In the genomic region with DNA sequence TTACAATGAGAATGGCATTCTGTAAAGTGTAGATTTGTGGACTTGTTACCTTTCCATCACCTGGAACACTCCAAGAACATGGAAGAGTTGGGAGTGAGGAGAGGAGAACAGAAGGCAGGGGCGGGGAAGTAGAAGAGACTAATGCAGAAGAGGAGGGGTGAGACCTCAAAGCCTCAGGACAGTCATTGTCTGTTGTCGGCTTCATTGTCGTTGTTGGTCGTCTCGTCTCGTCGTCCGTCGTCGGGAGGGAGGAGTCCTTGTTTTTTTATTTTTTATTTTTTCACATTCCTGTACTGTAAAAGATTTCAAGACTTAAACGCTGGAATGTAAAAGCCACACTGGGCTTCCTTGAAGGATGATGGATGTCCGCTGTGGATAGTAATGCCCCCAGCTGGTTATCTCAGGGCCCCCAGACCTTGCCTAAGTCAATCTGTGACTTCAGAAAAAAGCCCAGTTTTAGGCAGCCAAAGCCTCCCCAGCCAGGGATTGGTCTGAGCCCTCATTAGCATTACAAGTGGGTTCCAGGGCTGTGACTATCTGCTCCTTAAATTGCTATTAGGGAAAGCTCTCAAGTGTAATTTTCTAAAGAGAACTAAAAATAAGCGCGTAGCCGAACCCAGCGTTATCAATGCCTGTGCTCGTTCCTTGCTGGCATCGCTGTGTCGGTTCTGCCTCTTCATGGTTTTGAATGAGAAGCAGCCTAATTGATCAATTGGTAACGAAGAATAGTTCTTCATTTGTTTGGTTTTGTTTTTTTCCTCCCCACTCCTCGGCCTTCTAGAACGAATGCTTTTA, we compare ENCODE assay signal across 17 mouse cellular contexts. TPM values are rescaled to one million over a fixed set of nuclear protein-coding genes. Genes with fewer than 3 reads are reported as not detected.
A peak's percentile ranks its signal among the peaks of the same experiment; 100 is the strongest.
DNase-seq lines count a peak whose midpoint lies in the region; ATAC-seq and TF ChIP-seq lines count a peak whose summit lies in the region.
"Had no signal": no experiment of that assay in that cellular context is flagged by ENCODE, and none has a peak within 500 bp of the region (broad histone marks: within the 10 kb centered on the region; RNA-seq: fewer than 3 reads in every experiment).

No protein-coding gene starts in this region.

- 19% methylated on average over 22 of the region's 22 CpGs for WGBS in heart, postnatal 0 days
- 10% methylated on average over 22 of the region's 22 CpGs for WGBS in hindbrain, embryonic 12.5 days
- 8% methylated on average over 22 of the region's 22 CpGs for WGBS in neural tube, embryonic 12.5 days

- no peak for TF ChIP-seq CTCF in heart, postnatal 0 days (IDR thresholded peaks at IDR 0.05; ENCODE audit: low read depth)
- no peak for TF ChIP-seq CTCF in brain, embryonic 14.5 days (IDR thresholded peaks at IDR 0.05; ENCODE audit: borderline replicate concordance, extremely low read depth, insufficient read depth, insufficient read length)

- DNase-seq in heart, postnatal 0 days (ENCODE audit: low spot score), result no peak
- no peak for DNase-seq in heart, postnatal 4 days
- peak; percentile 71 for DNase-seq in brain, embryonic 14.5 days (ENCODE audit: low read depth)
- DNase-seq in embryo, embryonic 11 days, result no peak
- DNase-seq: adrenal gland, adult 2 months; kidney, postnatal 10 days; lung, postnatal 14 days; right cerebral cortex, postnatal 25 days had no signal

- no peak overlapping the region; the same call in 1 of the 2 replicates for H3K4me3 ChIP-seq in heart, postnatal 0 days (ENCODE audit: low read depth, low read length)
- H3K4me3 ChIP-seq in hindbrain, embryonic 12.5 days, result no peak overlapping the region
- H3K4me3 ChIP-seq in neural tube, embryonic 12.5 days, result no peak overlapping the region
- H3K4me3 ChIP-seq: limb, embryonic 15.5 days; myocyte had no signal

- peak overlapping the region; percentile 26; the same call in 1 of the 2 replicates for H3K4me2 ChIP-seq in heart, postnatal 0 days (ENCODE audit: low read depth, low read length)
- peak overlapping the region; percentile 22 for H3K4me2 ChIP-seq in hindbrain, embryonic 12.5 days (replicated peaks)
- H3K4me2 ChIP-seq in neural tube, embryonic 12.5 days (replicated peaks), result peak overlapping the region; percentile 45
- H3K4me2 ChIP-seq: limb, embryonic 15.5 days had no signal

- H3K27ac ChIP-seq in heart, postnatal 0 days (ENCODE audit: low read depth), result no peak overlapping the region
- no peak overlapping the region for H3K27ac ChIP-seq in hindbrain, embryonic 12.5 days
- no peak overlapping the region for H3K27ac ChIP-seq in neural tube, embryonic 12.5 days
- H3K27ac ChIP-seq: limb, embryonic 15.5 days had no signal

- H3K4me1 ChIP-seq in heart, postnatal 0 days (ENCODE audit: control insufficient read depth, insufficient read depth), result 0 out of 2 replicates have a peak, but pooled peaks cover 5% of the 10 kb centered on the region
- peaks cover 9% of the 10 kb centered on the region for H3K4me1 ChIP-seq in hindbrain, embryonic 12.5 days
- H3K4me1 ChIP-seq in neural tube, embryonic 12.5 days, result peaks cover 11% of the 10 kb centered on the region
- H3K4me1 ChIP-seq: limb, embryonic 15.5 days had no signal

- TF ChIP-seq POLR2A in brain, embryonic 14.5 days (IDR thresholded peaks at IDR 0.05; ENCODE audit: borderline replicate concordance, extremely low read depth, insufficient read depth, insufficient read length, poor library complexity, severe bottlenecking), result no peak

- 0 out of 2 replicates have a peak, but pooled peaks cover 24% of the 10 kb centered on the region for H3K27me3 ChIP-seq in heart, postnatal 0 days (ENCODE audit: control insufficient read depth, insufficient read depth, low read length)
- peaks cover 20% of the 10 kb centered on the region for H3K27me3 ChIP-seq in hindbrain, embryonic 12.5 days
- H3K27me3 ChIP-seq in neural tube, embryonic 12.5 days (replicated peaks), result peaks cover 4% of the 10 kb centered on the region; the same call in 1 of the 2 replicates

- no peak for ATAC-seq in heart, postnatal 0 days (ENCODE audit: insufficient read depth, low read depth)
- no peak for ATAC-seq in hindbrain, embryonic 12.5 days (ENCODE audit: low FRiP score)
- ATAC-seq in neural tube, embryonic 12.5 days (ENCODE audit: low FRiP score, low read depth), result no peak
- ATAC-seq in erythroblast, adult 5-6 weeks (replicated peaks; ENCODE audit: low FRiP score, poor library complexity, severe bottlenecking), result no peak
- ATAC-seq: inflammation-experienced regulatory T-cells, adult 6 months had no signal

- no peaks in the 10 kb centered on the region for H3K9me3 ChIP-seq in heart, postnatal 0 days (replicated peaks; ENCODE audit: control insufficient read depth, low read length)
- no peaks in the 10 kb centered on the region for H3K9me3 ChIP-seq in hindbrain, embryonic 12.5 days (replicated peaks)
- no peaks in the 10 kb centered on the region for H3K9me3 ChIP-seq in neural tube, embryonic 12.5 days
- H3K9me3 ChIP-seq: limb, embryonic 15.5 days had no signal

- no peak for TF ChIP-seq EP300 in heart, postnatal 0 days (IDR thresholded peaks at IDR 0.05; ENCODE audit: low read depth)

- H3K36me3 ChIP-seq in heart, postnatal 0 days (replicated peaks; ENCODE audit: control insufficient read depth, insufficient read depth, low read length), result no peaks in the 10 kb centered on the region
- no peaks in the 10 kb centered on the region for H3K36me3 ChIP-seq in hindbrain, embryonic 12.5 days
- H3K36me3 ChIP-seq in neural tube, embryonic 12.5 days, result no peaks in the 10 kb centered on the region
- H3K36me3 ChIP-seq: limb, embryonic 15.5 days had no signal

- H3K9ac ChIP-seq in heart, postnatal 0 days (replicated peaks; ENCODE audit: low read depth, low read length), result no peak overlapping the region
- no peak overlapping the region for H3K9ac ChIP-seq in hindbrain, embryonic 12.5 days
- no peak overlapping the region for H3K9ac ChIP-seq in neural tube, embryonic 12.5 days
- H3K9ac ChIP-seq: limb, embryonic 15.5 days had no signal

RNA-seq across cellular contexts. Expression of a gene that starts 5.0 kb away (rescaled TPM):
- 2.8 TPM in 1 of 2 replicates, not detected in the other for total RNA-seq in heart, postnatal 0 days (2014; rRNA removed; ENCODE audit: low replicate concordance)
- 0.46 and 1.3 TPM in 2 replicates for polyA plus RNA-seq in heart, postnatal 0 days (2015; fragmentation: Nextera tagmentation; extraction: Ambion mirVana)
- total RNA-seq in heart, postnatal 4 days (2021), result 1 to 10 TPM in 1 of 2 experiments, under 1 TPM in 1; 0.62 to 1.2 TPM
- 0.30 and 0.49 TPM in 2 replicates for polyA plus RNA-seq in brain, embryonic 14.5 days (2012; rRNA removed)
- 3.0 and 3.8 TPM in 2 replicates for polyA plus RNA-seq in hindbrain, embryonic 12.5 days (2016; fragmentation: Nextera tagmentation; extraction: Ambion mirVana)
- polyA plus RNA-seq in neural tube, embryonic 12.5 days (2016; fragmentation: Nextera tagmentation; extraction: Ambion mirVana), result 1.8 and 2.0 TPM in 2 replicates
- 138 and 159 TPM in 2 replicates for total RNA-seq in erythroblast, adult 5-6 weeks (2015; ENCODE audit: low replicate concordance)
- 126 and 164 TPM in 2 replicates for total RNA-seq in erythroblast, adult 5-6 weeks (2017; ENCODE audit: low replicate concordance)
- polyA plus RNA-seq: myocyte had no signal

RNA-seq across cellular contexts. Expression of a gene that starts 12.4 kb away (rescaled TPM):
- not detected in 2 replicates for total RNA-seq in heart, postnatal 0 days (2014; rRNA removed; ENCODE audit: low replicate concordance)
- polyA plus RNA-seq in heart, postnatal 0 days (2015; fragmentation: Nextera tagmentation; extraction: Ambion mirVana), result not detected in 2 replicates
- total RNA-seq in heart, postnatal 4 days (2021), result not detected
- not detected in 2 replicates for polyA plus RNA-seq in brain, embryonic 14.5 days (2012; rRNA removed)
- not detected in 2 replicates for polyA plus RNA-seq in hindbrain, embryonic 12.5 days (2016; fragmentation: Nextera tagmentation; extraction: Ambion mirVana)
- not detected in 2 replicates for polyA plus RNA-seq in neural tube, embryonic 12.5 days (2016; fragmentation: Nextera tagmentation; extraction: Ambion mirVana)
- total RNA-seq in erythroblast, adult 5-6 weeks (2015; ENCODE audit: low replicate concordance), result not detected in 2 replicates
- not detected in 2 replicates for total RNA-seq in erythroblast, adult 5-6 weeks (2017; ENCODE audit: low replicate concordance)
- total RNA-seq: adrenal gland, adult 2 months had no signal
- polyA plus RNA-seq: adrenal gland, adult 2 months; embryonic facial prominence, embryonic 11.5 days; myocyte; stomach, embryonic 16.5 days; urinary bladder, adult 2 months had no signal
